Mouse (Mus musculus): ENCODE measurements around the gene Raf1. TPM values are rescaled to one million over a fixed set of nuclear protein-coding genes. Genes with fewer than 3 reads are reported as not detected.

Raf1 gene
- total and polyA plus RNA-seq, 3 experiments, result 79.3 to 80.7 TPM; not detected in 1

GRCm38 (mm10) chr6:115711261-115711660, 34.8 kb upstream of the Raf1 start:
- Histone ChIP-seq H3K4me1 (ENCODE audit: control insufficient read depth in 1 of 2, insufficient read depth in 2 of 2, low read length in 2 of 2) (no peaks in the 10 kb centered on the region), H3K9ac (ENCODE audit: control insufficient read depth, low read depth, low read length, poor library complexity, severe bottlenecking) (no peak overlapping the region), H3K4me3 (ENCODE audit: control insufficient read depth in 1 of 2, insufficient read depth in 1 of 2, low read depth in 2 of 2, low read length in 2 of 2) (no peak overlapping the region), H3K9me3 (replicated peaks; ENCODE audit: insufficient read depth, low read length) (no peaks in the 10 kb centered on the region), H3K27me3 (ENCODE audit: control insufficient read depth in 1 of 2, insufficient read depth in 2 of 2, low read length in 2 of 2) (peaks cover 0 to 2% of the 10 kb centered on the region in 2 experiments; a peak in 1 of 4 replicates), H3K36me3 (ENCODE audit: control insufficient read depth in 1 of 2, insufficient read depth in 2 of 2, low read length in 2 of 2) (no peaks in the 10 kb centered on the region), H3K27ac (ENCODE audit: control insufficient read depth, low read depth, low read length) (no peak overlapping the region), H3K79me2 (ENCODE audit: control insufficient read depth, insufficient read depth, low read length, poor library complexity) (no peaks in the 10 kb centered on the region)
- no peak for DNase-seq (ENCODE audit: low read depth, low spot score)
- TF ChIP-seq BHLHE40 (IDR thresholded peaks at IDR 0.05; ENCODE audit: borderline replicate concordance, low read depth, low read length), result no peak
- TF ChIP-seq MYC (IDR thresholded peaks at IDR 0.05; ENCODE audit: low read depth, low read length), result no peak
- TF ChIP-seq CHD2 (IDR thresholded peaks at IDR 0.05; ENCODE audit: low read length), result no peak
- TF ChIP-seq TCF12 (IDR thresholded peaks at IDR 0.05; ENCODE audit: low read depth, low read length), result no peak
- no peak for TF ChIP-seq GABPA (IDR thresholded peaks at IDR 0.05; ENCODE audit: low read depth, low read length)
- TF ChIP-seq RAD21 (IDR thresholded peaks at IDR 0.05; ENCODE audit: low read depth, low read length), result no peak
- TF ChIP-seq E2F4 (IDR thresholded peaks at IDR 0.05; ENCODE audit: borderline replicate concordance, low read depth, low read length), result no peak
- no peak for TF ChIP-seq ZNF384 (IDR thresholded peaks at IDR 0.05; ENCODE audit: low read depth, low read length)
- no peak for TF ChIP-seq USF2 (IDR thresholded peaks at IDR 0.05; ENCODE audit: borderline replicate concordance in 1 of 2, insufficient read depth in 1 of 2, low read depth in 1 of 2, low read length in 2 of 2)

- Histone ChIP-seq H3K27ac (ENCODE audit: control insufficient read depth, low read depth, low read length) (no peak overlapping the region), H3K9me3 (replicated peaks; ENCODE audit: insufficient read depth, low read length) (no peaks in the 10 kb centered on the region), H3K79me2 (ENCODE audit: control insufficient read depth, insufficient read depth, low read length, poor library complexity) (no peaks in the 10 kb centered on the region), H3K27me3 (ENCODE audit: control insufficient read depth in 1 of 2, insufficient read depth in 2 of 2, low read length in 2 of 2) (no peaks in the 10 kb centered on the region), H3K4me1 (ENCODE audit: control insufficient read depth in 1 of 2, insufficient read depth in 2 of 2, low read length in 2 of 2) (no peaks in the 10 kb centered on the region), H3K36me3 (ENCODE audit: control insufficient read depth in 1 of 2, insufficient read depth in 2 of 2, low read length in 2 of 2) (no peaks in the 10 kb centered on the region), H3K9ac (ENCODE audit: control insufficient read depth, low read depth, low read length, poor library complexity, severe bottlenecking) (no peak overlapping the region), H3K4me3 (ENCODE audit: control insufficient read depth in 1 of 2, insufficient read depth in 1 of 2, low read depth in 2 of 2, low read length in 2 of 2) (no peak overlapping the region)
- no peak for DNase-seq (ENCODE audit: low read depth, low spot score)
- TF ChIP-seq MAX (IDR thresholded peaks at IDR 0.05; ENCODE audit: low read length), result no peak
- no peak for TF ChIP-seq USF1 (IDR thresholded peaks at IDR 0.05; ENCODE audit: low read depth, low read length)
- no peak for TF ChIP-seq RCOR1 (IDR thresholded peaks at IDR 0.05; ENCODE audit: low read depth, low read length)
- no peak for TF ChIP-seq TBP (IDR thresholded peaks at IDR 0.05; ENCODE audit: low read depth, low read length)
- no peak for TF ChIP-seq UBTF (IDR thresholded peaks at IDR 0.05; ENCODE audit: borderline replicate concordance, insufficient read depth, low read depth, low read length)
- TF ChIP-seq GATA1 (IDR thresholded peaks at IDR 0.05; ENCODE audit: low read depth, low read length), result no peak
- no peak for TF ChIP-seq POLR2AphosphoS5 (IDR thresholded peaks at IDR 0.05; ENCODE audit: borderline replicate concordance, low read depth, low read length)
- no peak for TF ChIP-seq ELF1 (IDR thresholded peaks at IDR 0.05; ENCODE audit: low read depth, low read length)
- TF ChIP-seq CHD2 (IDR thresholded peaks at IDR 0.05; ENCODE audit: low read length), result no peak
- no peak for TF ChIP-seq GABPA (IDR thresholded peaks at IDR 0.05; ENCODE audit: low read depth, low read length)
- TF ChIP-seq BHLHE40 (IDR thresholded peaks at IDR 0.05; ENCODE audit: borderline replicate concordance, low read depth, low read length), result no peak
- no peak for TF ChIP-seq RAD21 (IDR thresholded peaks at IDR 0.05; ENCODE audit: low read depth, low read length)
- no peak for TF ChIP-seq MAZ (IDR thresholded peaks at IDR 0.05; ENCODE audit: low read depth, low read length)
- no peak for TF ChIP-seq CHD1 (IDR thresholded peaks at IDR 0.05; ENCODE audit: low read depth, low read length)
- TF ChIP-seq MYB (IDR thresholded peaks at IDR 0.05; ENCODE audit: low read depth, low read length), result no peak
These were observed 26.5 kb upstream of the Raf1 start for GRCm38 (mm10) chr6:115702901-115703300.

Data from MEL (cell line).